Mouse (Mus musculus) embryonic stem cell, embryonic (primary cell): Measurements from ENCODE around the gene Hsf5.

Source experiments
- CTCF ChIA-PET, 4 experiments: fragments of 300-600 bp in 2 of 4; fragments of 350-600 bp in 2 of 4; sonication (Branson Sonifier 250); formaldehyde crosslinking; loops; one replicate each; lab custom pipeline; 2022; ENCODE audit warnings: inconsistent platforms in 2 of 4; lab: Charles Lee
- POLR2A ChIA-PET, 4 experiments: fragments of 300-600 bp in 2 of 4; fragments of 350-600 bp in 2 of 4; sonication (Branson Sonifier 250); formaldehyde crosslinking; loops; one replicate each; lab custom pipeline; 2022; ENCODE audit warnings: antibody characterized with exemption in 4 of 4, inconsistent platforms in 1 of 4; lab: Charles Lee

Hsf5 gene

GRCm38 (mm10) chr11:87600322-87600853 lies 16.6 kb upstream of the Hsf5 start:
- ChIA-PET CTCF (interaction anchor here in 1 of 4 experiments (0.6 kb wide), 1 partner anchor 107 kb away, joined by 3 read pairs; no protein-coding TSS in a partner anchor), POLR2A (interaction anchor here in 3 of 4 experiments (0.5 to 1.5 kb wide), 7 partner anchors 8 to 1276 kb away, joined by 3 to 9 read pairs (median 4); partner anchors contain the start of gene Mtmr4 (in 1 of the 3))

- POLR2A ChIA-PET: interaction anchor here in 2 of 4 experiments (0.7 to 1.5 kb wide), 5 partner anchors 11 to 1321 kb away, joined by 3 to 7 read pairs (median 4); partner anchors contain the start of gene Hsf5 (in 1 of the 2)
- CTCF ChIA-PET: interaction anchor here in 1 of 4 experiments (0.7 kb wide), 1 partner anchor 13 kb away, joined by 4 read pairs; no protein-coding TSS in a partner anchor
These were observed 14.7 kb upstream of the Hsf5 start for GRCm38 (mm10) chr11:87602234-87602633.

GRCm38 (mm10) chr11:87603571-87603970 lies 13.4 kb upstream of the Hsf5 start:
- CTCF ChIA-PET: no interaction called here
- POLR2A ChIA-PET: interaction anchor here in 3 of 4 experiments (1.0 to 2.0 kb wide), 8 partner anchors 8 to 35 kb away, joined by 3 to 10 read pairs (median 4); partner anchors contain the start of genes Hsf5 (in 1 of the 3) and Mtmr4 (in 1 of the 3)

- CTCF ChIA-PET: interaction anchor here in 1 of 4 experiments (0.6 kb wide), 1 partner anchor 87 kb away, joined by 3 read pairs; no protein-coding TSS in a partner anchor
- POLR2A ChIA-PET: interaction anchor here in 2 of 4 experiments (1.0 to 2.2 kb wide), 6 partner anchors 8 to 43 kb away, joined by 3 to 9 read pairs (median 4); no protein-coding TSS in a partner anchor
These were observed 7.7 kb upstream of the Hsf5 start for GRCm38 (mm10) chr11:87609264-87609663.

- ChIA-PET POLR2A (interaction anchor here in 3 of 4 experiments (0.7 to 3.5 kb wide), 5 partner anchors 14 to 188 kb away, joined by 3 to 11 read pairs (median 3); partner anchors contain the start of genes Mtmr4 (in 1 of the 3) and Tspoap1 (in 1 of the 3)), CTCF (no interaction called here)
These were observed 5.4 kb upstream of the Hsf5 start for GRCm38 (mm10) chr11:87611547-87611946.

- POLR2A ChIA-PET: interaction anchor here in 3 of 4 experiments (0.5 to 3.5 kb wide), 6 partner anchors 9 to 23 kb away, joined by 4 to 11 read pairs (median 6); partner anchors contain the start of gene Mtmr4 (in 1 of the 3)
- CTCF ChIA-PET: interaction anchor here in 1 of 4 experiments (0.6 kb wide), 1 partner anchor 419 kb away, joined by 3 read pairs; no protein-coding TSS in a partner anchor
These were observed 3.0 kb upstream of the Hsf5 start for GRCm38 (mm10) chr11:87613972-87614371.

GRCm38 (mm10) chr11:87615551-87615950 lies 1.4 kb upstream of the Hsf5 start:
- POLR2A ChIA-PET: interaction anchor here in 3 of 4 experiments (0.5 to 2.7 kb wide), 7 partner anchors 9 to 540 kb away, joined by 3 to 14 read pairs (median 5); partner anchors contain the start of gene Mtmr4 (in 1 of the 3)
- CTCF ChIA-PET: no interaction called here

GRCm38 (mm10) chr11:87615952-87616351 lies 1.0 kb upstream of the Hsf5 start:
- ChIA-PET CTCF (no interaction called here), POLR2A (interaction anchor here (0.5 to 2.7 kb wide), 10 partner anchors 9 to 146 kb away, joined by 3 to 14 read pairs (median 4); partner anchors contain the start of gene Mtmr4 (in 1 of the 4))

GRCm38 (mm10) chr11:87617606-87618005 lies 642 bp downstream of the Hsf5 start:
- ChIA-PET POLR2A (interaction anchor here in 3 of 4 experiments (0.7 to 2.7 kb wide), 20 partner anchors 9 to 195 kb away, joined by 3 to 14 read pairs (median 4); partner anchors contain the start of gene Mtmr4 (in 2 of the 3)), CTCF (interaction anchor here in 1 of 4 experiments (0.6 to 0.9 kb wide), 2 partner anchors 249 to 370 kb away, joined by 3 read pairs; no protein-coding TSS in a partner anchor)

GRCm38 (mm10) chr11:87623160-87623559 lies 6.2 kb downstream of the Hsf5 start:
- ChIA-PET POLR2A (interaction anchor here in 3 of 4 experiments (0.5 to 2.7 kb wide), 14 partner anchors 16 to 179 kb away, joined by 3 to 20 read pairs (median 4); partner anchors contain the start of gene Mtmr4 (in 2 of the 3)), CTCF (interaction anchor here in 3 of 4 experiments (0.5 to 1.5 kb wide), 3 partner anchors 16 to 430 kb away, joined by 4 to 5 read pairs (median 4); no protein-coding TSS in a partner anchor)

GRCm38 (mm10) chr11:87629859-87630258 lies 12.9 kb downstream of the Hsf5 start:
- ChIA-PET CTCF (interaction anchor here in 1 of 4 experiments (0.6 to 0.8 kb wide), 2 partner anchors 90 to 92 kb away, joined by 3 to 4 read pairs; no protein-coding TSS in a partner anchor), POLR2A (no interaction called here)

GRCm38 (mm10) chr11:87638793-87639192 lies 21.8 kb downstream of the Hsf5 start:
- POLR2A ChIA-PET: interaction anchor here (0.5 to 2.6 kb wide), 31 partner anchors 10 to 234 kb away, joined by 3 to 11 read pairs (median 4); partner anchors contain the start of genes Mtmr4 (in 2 of the 4), Hsf5 (in 1 of the 4), Rnf43 (in 1 of the 4) and Tspoap1 (in 1 of the 4)

GRCm38 (mm10) chr11:87639206-87639605 lies 22.2 kb downstream of the Hsf5 start:
- ChIA-PET CTCF (interaction anchor here (0.5 to 1.5 kb wide), 10 partner anchors 16 to 372 kb away, joined by 3 to 4 read pairs (median 4); partner anchors contain the start of genes Rnf43 (in 1 of the 4), Supt4a (in 1 of the 4) and Tspoap1 (in 1 of the 4)), POLR2A (interaction anchor here (0.5 to 2.6 kb wide), 33 partner anchors 10 to 596 kb away, joined by 3 to 11 read pairs (median 4); partner anchors contain the start of genes Mtmr4 (in 2 of the 4), Hsf5 (in 1 of the 4), Rnf43 (in 1 of the 4) and Supt4a (in 1 of the 4))

More at GRCm38 (mm10) chr11:87638793-87639192, 21.8 kb downstream of the Hsf5 start:
- CTCF ChIA-PET: interaction anchor here (0.7 to 1.5 kb wide), 8 partner anchors 15 to 167 kb away, joined by 3 to 4 read pairs (median 4); partner anchors contain the start of genes Rnf43 (in 1 of the 4), Supt4a (in 1 of the 4) and Tspoap1 (in 1 of the 4)

GRCm38 (mm10) chr11:87642865-87643264 lies 25.9 kb downstream of the Hsf5 start:
- ChIA-PET POLR2A (interaction anchor here in 1 of 4 experiments (0.6 to 0.7 kb wide), 2 partner anchors 10 to 217 kb away, joined by 3 read pairs; no protein-coding TSS in a partner anchor), CTCF (no interaction called here)

GRCm38 (mm10) chr11:87654693-87655092 lies 37.7 kb downstream of the Hsf5 start:
- ChIA-PET POLR2A (no interaction called here), CTCF (no interaction called here)

GRCm38 (mm10) chr11:87659216-87659615 lies 42.3 kb downstream of the Hsf5 start:
- CTCF ChIA-PET: interaction anchor here in 1 of 4 experiments (0.7 kb wide), 1 partner anchor 457 kb away, joined by 4 read pairs; no protein-coding TSS in a partner anchor
- POLR2A ChIA-PET: no interaction called here

- CTCF ChIA-PET: interaction anchor here (0.6 to 1.5 kb wide), 16 partner anchors 11 to 120 kb away, joined by 3 to 9 read pairs (median 3); no protein-coding TSS in a partner anchor
- POLR2A ChIA-PET: interaction anchor here in 2 of 4 experiments (0.5 to 1.8 kb wide), 14 partner anchors 9 to 101 kb away, joined by 3 to 6 read pairs (median 4); partner anchors contain the start of genes Mtmr4 (in 1 of the 2), Supt4a (in 1 of the 2) and Tspoap1 (in 1 of the 2)
These were observed 45.4 kb downstream of the Hsf5 start, which contains the start of gene Rnf43 for GRCm38 (mm10) chr11:87662407-87662806. TSS of gene Rnf43 (plus strand) at chr11:87662722.
